Mouse (Mus musculus): Measurements from ENCODE around the gene Ttc7b. TPM values are rescaled to one million over a fixed set of nuclear protein-coding genes. Genes with fewer than 3 reads are reported as not detected.

Ttc7b gene
- 10 to 100 TPM; 78.8 to 94.4 (median 86.7) TPM for total RNA-seq (2022)

GRCm38 (mm10) chr12:100520794-100521186, at the start of gene Ttc7b:
Gene Ttc7b, minus strand, starts transcription at chr12:100520826.
- DNase-seq (ENCODE audit: low spot score), result peak; percentile 24

- no peak for DNase-seq (ENCODE audit: low spot score)
Observed at GRCm38 (mm10) chr12:100568831-100569230, 48.2 kb upstream of the Ttc7b start.

DNA sequence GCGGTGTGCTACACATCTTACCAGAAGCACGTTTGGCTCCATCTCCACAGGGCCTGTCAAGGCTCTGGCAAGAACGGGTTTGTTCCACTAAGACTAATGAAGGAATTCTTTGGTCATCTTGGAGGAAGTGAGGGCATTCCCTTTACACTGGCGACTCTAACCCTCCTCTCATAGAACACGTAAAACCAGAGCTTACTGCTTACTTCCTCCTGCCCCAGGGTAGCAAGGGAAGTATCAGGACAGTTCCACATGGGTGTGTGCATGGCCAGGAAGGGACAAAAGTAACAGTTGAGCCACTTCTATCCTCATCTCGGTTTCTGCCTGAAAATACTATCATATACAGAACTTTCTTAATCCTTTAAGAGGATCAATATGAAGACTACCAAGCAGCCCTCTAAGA, 47.5 kb upstream of the Ttc7b start:
- no peak for DNase-seq (ENCODE audit: low spot score)

- no peak for DNase-seq (ENCODE audit: low spot score)
Observed at GRCm38 (mm10) chr12:100567627-100568026, 47.0 kb upstream of the Ttc7b start.

DNA sequence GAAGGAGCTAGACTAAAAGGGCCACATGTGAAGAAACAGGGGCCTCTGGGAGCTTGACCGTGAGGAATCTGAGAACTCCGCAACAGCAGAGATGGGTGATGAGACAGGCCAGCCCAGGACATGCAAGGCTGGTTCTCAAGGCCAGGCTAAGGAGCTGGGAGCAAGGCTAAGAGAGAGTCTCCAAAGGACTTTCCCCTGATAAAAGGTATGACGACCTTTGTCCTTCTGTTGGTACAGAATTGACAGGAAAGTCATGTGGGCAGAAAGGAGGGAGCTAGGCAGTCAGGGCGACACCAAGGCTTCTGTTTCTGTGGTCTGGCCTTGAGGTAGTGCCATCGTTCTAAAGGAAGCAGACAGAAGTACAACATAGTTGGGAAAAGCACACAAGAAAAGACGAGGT, 33.0 kb upstream of the Ttc7b start:
- DNase-seq (ENCODE audit: low spot score), result no peak

DNA sequence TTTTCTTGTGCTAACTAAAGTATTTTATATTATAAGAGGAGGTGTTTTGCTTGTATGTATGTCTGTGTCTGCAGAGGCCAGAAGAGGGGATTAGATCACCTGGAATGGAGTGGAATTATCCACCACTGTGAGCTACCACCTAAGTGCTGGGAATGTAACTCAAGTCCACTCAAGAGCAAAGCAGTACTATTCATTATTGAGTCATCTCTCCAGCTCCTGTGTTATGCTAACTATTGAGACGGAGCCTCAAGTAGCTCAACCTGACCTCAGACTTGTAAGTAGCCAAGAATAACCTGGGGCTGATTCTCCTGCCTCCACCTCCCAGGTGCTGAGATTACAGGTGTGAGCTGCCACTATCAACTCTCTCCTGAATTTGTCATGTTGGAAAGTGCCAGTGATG, 31.3 kb upstream of the Ttc7b start:
- DNase-seq (ENCODE audit: low spot score), result no peak

- DNase-seq (ENCODE audit: low spot score), result no peak
Observed at GRCm38 (mm10) chr12:100544194-100544567, 23.6 kb upstream of the Ttc7b start.

GRCm38 (mm10) chr12:100543437-100544193, 23.0 kb upstream of the Ttc7b start:
- DNase-seq (ENCODE audit: low spot score), result no peak

- no peak for DNase-seq (ENCODE audit: low spot score)
Observed at GRCm38 (mm10) chr12:100542494-100542893, 21.9 kb upstream of the Ttc7b start.

GRCm38 (mm10) chr12:100542076-100542475, 21.4 kb upstream of the Ttc7b start:
- no peak for DNase-seq (ENCODE audit: low spot score)

DNA sequence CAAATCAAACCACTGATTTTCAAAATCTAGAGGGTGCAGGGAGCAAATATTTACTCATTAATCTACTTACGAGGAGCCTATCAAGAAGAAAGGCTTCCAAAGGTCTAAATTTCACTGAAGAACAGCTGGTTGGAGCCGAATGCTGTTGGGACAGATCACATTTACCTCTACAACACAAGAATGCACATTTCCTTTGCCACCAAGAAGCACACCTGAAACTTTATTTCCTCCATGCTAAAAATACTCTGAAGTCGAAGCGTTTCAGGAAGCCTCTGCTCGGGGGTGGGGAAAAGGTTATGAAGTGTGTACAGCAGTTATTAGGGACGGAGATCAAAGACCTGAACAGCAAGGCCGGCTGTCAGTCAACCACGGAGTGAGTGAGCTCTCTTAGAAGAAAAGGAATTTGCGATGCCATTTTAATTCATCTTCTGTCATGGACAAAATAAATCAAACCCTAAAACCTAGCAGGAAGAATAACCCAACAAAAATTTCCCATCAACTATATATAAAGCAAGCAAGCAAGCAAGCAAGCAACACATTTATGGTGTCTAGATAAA, 18.6 kb upstream of the Ttc7b start:
- peak; percentile 34 for DNase-seq (ENCODE audit: low spot score)

DNA sequence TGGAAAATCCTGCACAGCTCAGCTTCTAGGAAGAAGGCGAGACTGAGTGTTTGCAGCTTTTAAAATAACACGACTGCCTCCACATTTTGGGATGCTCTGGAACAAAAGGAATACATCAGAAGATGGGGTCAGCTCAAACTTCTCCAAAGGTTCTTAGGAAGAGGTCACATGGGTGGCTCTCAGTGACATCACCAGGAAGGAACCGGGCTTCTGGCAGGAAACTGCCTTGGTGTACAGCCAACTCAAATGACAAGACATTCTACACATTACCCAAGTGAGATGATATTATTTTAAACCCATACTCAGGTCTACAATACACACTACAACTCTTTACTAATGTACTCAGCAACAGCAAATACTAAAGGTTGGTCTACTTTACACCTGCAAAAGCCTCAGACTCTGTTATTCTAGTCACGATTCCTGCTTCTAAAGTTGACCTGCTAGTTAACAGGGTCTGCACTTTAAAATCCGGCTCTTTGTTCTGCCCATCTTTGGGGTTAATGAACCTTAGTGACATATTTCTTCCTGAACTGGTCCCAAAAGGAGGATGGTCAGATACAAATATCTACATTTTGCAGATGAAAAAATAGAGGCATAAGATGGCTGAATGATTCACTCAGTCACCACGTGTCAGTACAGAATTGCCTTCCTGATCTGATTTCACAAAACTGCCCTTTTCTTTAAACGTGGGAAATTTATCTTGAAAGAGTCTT, 18.0 kb upstream of the Ttc7b start:
- peak; percentile 74 for DNase-seq (ENCODE audit: low spot score)

GRCm38 (mm10) chr12:100537091-100537490, 16.5 kb upstream of the Ttc7b start:
- no peak for DNase-seq (ENCODE audit: low spot score)

GRCm38 (mm10) chr12:100535028-100535427, 14.4 kb upstream of the Ttc7b start:
- DNase-seq (ENCODE audit: low spot score), result no peak

DNA sequence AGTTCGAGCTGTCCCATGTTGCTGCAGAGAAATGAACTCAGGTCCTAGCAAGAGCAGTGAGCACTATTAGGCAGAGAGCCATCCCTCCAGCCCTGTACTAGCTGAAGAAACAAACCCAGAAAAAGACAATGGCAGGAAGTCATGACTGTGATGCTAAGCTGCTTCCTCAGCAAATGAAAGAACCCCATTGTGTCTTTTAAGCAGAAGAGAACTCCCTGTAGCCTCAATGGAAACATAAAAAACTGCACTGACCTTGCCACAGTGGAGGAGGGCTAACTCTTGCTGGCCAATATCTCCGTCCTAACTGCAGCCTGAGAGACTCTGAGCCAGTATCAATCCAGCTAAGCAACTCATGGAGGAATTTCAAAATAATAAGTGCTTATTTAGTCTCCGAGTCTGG, 13.4 kb upstream of the Ttc7b start:
- peak; percentile 70 for DNase-seq (ENCODE audit: low spot score)

- DNase-seq (ENCODE audit: low spot score), result no peak
Observed at GRCm38 (mm10) chr12:100533209-100533608, 12.6 kb upstream of the Ttc7b start.

DNA sequence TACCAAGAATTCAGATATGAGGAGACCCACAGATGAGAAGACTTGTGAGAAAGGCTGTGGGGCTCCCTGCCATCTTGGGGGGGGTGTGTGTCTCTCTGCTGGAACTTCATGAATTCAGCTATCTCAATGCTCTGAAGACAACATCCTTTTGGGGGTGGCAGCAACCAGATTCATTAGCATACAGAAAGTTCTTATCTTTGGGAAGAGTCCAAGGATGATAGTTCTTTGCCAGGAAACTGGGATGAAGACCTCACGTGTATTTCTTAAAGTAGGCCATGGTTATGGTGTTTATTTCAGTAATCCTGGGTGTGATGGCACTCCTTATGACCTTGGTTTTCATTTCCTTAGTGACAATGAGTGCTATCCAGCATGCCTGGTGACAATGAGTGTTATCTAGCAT, 11.1 kb upstream of the Ttc7b start:
- no peak for DNase-seq (ENCODE audit: low spot score)

GRCm38 (mm10) chr12:100530871-100531270, 10.2 kb upstream of the Ttc7b start:
- no peak for DNase-seq (ENCODE audit: low spot score)

- no peak for DNase-seq (ENCODE audit: low spot score)
Observed at GRCm38 (mm10) chr12:100529651-100530050, 9.0 kb upstream of the Ttc7b start.

GRCm38 (mm10) chr12:100529172-100529571, 8.5 kb upstream of the Ttc7b start:
- peak; percentile 78 for DNase-seq (ENCODE audit: low spot score)

DNA sequence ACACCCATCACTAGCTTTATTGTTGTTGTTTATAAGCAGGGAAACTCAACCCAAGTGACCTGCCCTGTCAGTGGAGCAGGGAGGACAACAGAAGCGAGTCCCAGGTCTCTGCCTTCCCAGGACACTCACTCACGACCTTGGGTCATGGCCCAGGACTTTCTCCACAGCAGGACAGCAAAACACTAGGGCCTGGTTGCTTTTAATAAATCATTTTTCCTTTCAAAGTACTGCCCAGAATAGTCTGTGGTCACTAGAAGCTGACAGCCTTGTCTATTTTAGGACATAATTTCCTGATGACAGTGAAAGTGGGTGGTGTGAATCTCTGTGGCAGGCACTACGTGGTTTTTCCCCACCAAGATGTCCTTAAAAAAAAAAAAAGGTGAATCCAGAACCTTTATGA, 7.6 kb upstream of the Ttc7b start:
- no peak for DNase-seq (ENCODE audit: low spot score)

- DNase-seq (ENCODE audit: low spot score), result peak; percentile 90
Observed at GRCm38 (mm10) chr12:100527753-100528152, 7.1 kb upstream of the Ttc7b start.

DNA sequence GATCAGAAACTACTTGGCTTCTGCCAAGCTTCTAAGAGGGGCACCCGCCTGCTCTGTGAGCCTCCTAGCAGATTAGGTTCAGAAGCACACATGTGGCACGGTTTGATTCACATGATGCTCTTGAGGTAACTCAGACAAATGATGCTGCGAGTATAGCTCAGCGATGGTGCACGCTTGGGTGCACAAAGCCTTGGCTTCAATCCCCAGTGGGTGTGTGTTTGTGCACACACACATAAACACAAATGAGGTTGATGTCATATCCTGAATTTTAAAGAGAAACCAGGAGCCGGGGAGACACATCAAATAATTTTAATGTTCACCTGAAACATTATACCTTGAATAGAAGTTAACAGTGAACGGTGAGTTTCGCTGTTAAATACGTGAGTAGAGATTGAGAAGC, 6.6 kb upstream of the Ttc7b start:
- no peak for DNase-seq (ENCODE audit: low spot score)

Data from heart, adult 8-10 months (tissue).